Mouse (Mus musculus): ENCODE data around the gene Pi4kb.

DNA sequence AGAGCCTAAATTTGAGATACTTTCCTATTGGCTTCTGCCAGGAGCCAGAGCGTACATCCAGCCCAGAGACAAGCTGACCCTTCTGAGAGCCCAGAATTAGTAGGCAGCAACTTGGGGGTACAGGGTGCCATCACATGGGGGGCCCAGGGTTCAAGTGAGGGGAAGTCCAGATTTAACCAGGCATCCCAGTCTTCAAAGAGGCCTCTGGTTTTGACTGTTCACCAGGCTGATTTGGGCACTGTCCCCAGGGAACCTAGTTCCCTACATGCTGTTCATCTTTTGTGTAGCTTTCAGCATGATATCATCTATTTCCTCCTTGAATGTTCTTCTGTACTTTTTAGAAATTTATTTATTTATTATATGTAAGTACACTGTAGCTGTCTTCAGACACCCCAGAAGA is 9.5 kb upstream of the Pi4kb start:
- TF ChIP-seq CTCF (IDR thresholded peaks at IDR 0.05; ENCODE audit: control insufficient read depth, insufficient read depth, insufficient read length), result no peak
- no peak for TF ChIP-seq MAX (IDR thresholded peaks at IDR 0.05)
- no peak for TF ChIP-seq MYOG (IDR thresholded peaks at IDR 0.05; ENCODE audit: control insufficient read depth, extremely low read depth, insufficient read length)
- TF ChIP-seq CEBPB (IDR thresholded peaks at IDR 0.05; ENCODE audit: low read depth), result no peak
- no peak for TF ChIP-seq MYOD1 (IDR thresholded peaks at IDR 0.05; ENCODE audit: control insufficient read depth, insufficient read length, low read depth)
